Mouse (Mus musculus): ENCODE measurements around the gene Map4k2.

- TF ChIP-seq POLR2A (IDR thresholded peaks at IDR 0.05; ENCODE audit: insufficient read depth, low read length) (no peak), CTCF (IDR thresholded peaks at IDR 0.05; ENCODE audit: low read depth, low read length) (no peak)
Observed at GRCm38 (mm10) chr19:6321786-6322621, 18.9 kb upstream of the Map4k2 start.

Data from ES-Bruce4 (cell line).